Mouse (Mus musculus) CH12.LX (cell line): ENCODE measurements around the gene Jaml. TPM values are rescaled to one million over a fixed set of nuclear protein-coding genes. Genes with fewer than 3 reads are reported as not detected.

Source experiments
- DNase-seq: peaks from one replicate; pipeline ENCODE4 v3.0.0-alpha.2; 2013; ENCODE audit errors: extremely low read depth
- H3K27ac ChIP-seq: 2 replicates; pipeline ENCODE4 v1.5.1; 2012; ENCODE audit warnings: low read depth, mild to moderate bottlenecking, control low read depth, moderate library complexity; ENCODE audit not compliant: insufficient read depth
- H3K27me3 ChIP-seq: replicated peaks from 2 replicates; pipeline ENCODE3; 2012; ENCODE audit warnings: inconsistent platforms
- H3K36me3 ChIP-seq, 2 experiments: replicated peaks in 1 of 2; 2 replicates each; pipeline versions ENCODE3 to v1.6.1; 2012; ENCODE audit warnings: inconsistent platforms in 1 of 2, low read length in 1 of 2, mild to moderate bottlenecking in 1 of 2, mixed read lengths in 1 of 2, moderate library complexity in 1 of 2; ENCODE audit not compliant: control insufficient read depth in 1 of 2, insufficient read depth in 1 of 2
- H3K4me1 ChIP-seq, 2 experiments: 2 replicates each; pipeline ENCODE4 v1.6.1; 2012; ENCODE audit warnings: inconsistent platforms in 1 of 2, moderate library complexity in 1 of 2; ENCODE audit not compliant: insufficient read depth in 2 of 2, control insufficient read depth in 1 of 2
- H3K4me2 ChIP-seq: 2 replicates; pipeline ENCODE4 v1.6.1; 2012; ENCODE audit warnings: low read depth, mild to moderate bottlenecking, control low read depth; ENCODE audit not compliant: poor library complexity, insufficient read depth, severe bottlenecking
- H3K4me3 ChIP-seq, 3 experiments: fragments of 150-350 bp in 1 of 3; sonication (generic) in 1 of 3; replicated peaks in 1 of 3; 2 replicates each; pipeline versions ENCODE3 to v1.5.1; 2011 to 2012; ENCODE audit warnings: low read depth in 2 of 3, low read length in 2 of 3, mild to moderate bottlenecking in 2 of 3, moderate library complexity in 2 of 3, control low read depth in 1 of 3, improper control_type of control experiment in 1 of 3, inconsistent platforms in 1 of 3, mixed read lengths in 1 of 3; ENCODE audit not compliant: poor library complexity in 1 of 3
- H3K79me2 ChIP-seq: replicated peaks from 2 replicates; pipeline ENCODE4 v1.6.1; 2012; ENCODE audit warnings: mild to moderate bottlenecking, moderate library complexity; ENCODE audit not compliant: control insufficient read depth, poor library complexity, insufficient read depth, severe bottlenecking; ENCODE audit errors: extremely low read depth
- H3K9ac ChIP-seq: 2 replicates; pipeline ENCODE4 v1.6.1; 2012; ENCODE audit warnings: low read depth, mild to moderate bottlenecking, control low read depth, moderate library complexity; ENCODE audit not compliant: insufficient read depth
- H3K9me3 ChIP-seq: replicated peaks from 2 replicates; pipeline ENCODE3; 2012; ENCODE audit warnings: low read length, inconsistent platforms, mixed read lengths
- BHLHE40 ChIP-seq: IDR thresholded peaks from 2 replicates; pipeline ENCODE4 v1.6.1; 2011; ENCODE audit warnings: mild to moderate bottlenecking, low read depth, low read length, improper control_type of control experiment
- CHD1 ChIP-seq: IDR thresholded peaks from 2 replicates; pipeline ENCODE4 v1.6.1; 2012; ENCODE audit warnings: low read depth, low read length, improper control_type of control experiment, inconsistent platforms
- CHD2 ChIP-seq: IDR thresholded peaks from 2 replicates; pipeline ENCODE4 v1.6.1; 2011; ENCODE audit warnings: low read length, improper control_type of control experiment
- CTCF ChIP-seq, 2 experiments: IDR thresholded peaks in 1 of 2; conservative IDR thresholded peaks in 1 of 2; 2 replicates each; pipeline ENCODE4 v1.5.1; 2011 to 2012; ENCODE audit warnings: low read depth in 2 of 2, low read length in 2 of 2, improper control_type of control experiment in 1 of 2, inconsistent platforms in 1 of 2, mild to moderate bottlenecking in 1 of 2, moderate library complexity in 1 of 2
- EP300 ChIP-seq: IDR thresholded peaks from 2 replicates; pipeline ENCODE4 v1.6.1; 2011; ENCODE audit warnings: low read length, improper control_type of control experiment
- GABPA ChIP-seq: IDR thresholded peaks from 2 replicates; pipeline ENCODE4 v1.6.1; 2012; ENCODE audit warnings: low read depth, low read length, improper control_type of control experiment, inconsistent platforms; ENCODE audit not compliant: insufficient replicate concordance
- HCFC1 ChIP-seq: IDR thresholded peaks from 2 replicates; pipeline ENCODE4 v1.6.1; 2012; ENCODE audit warnings: low read depth, mild to moderate bottlenecking, inconsistent platforms, low read length, improper control_type of control experiment
- IRF4 ChIP-seq: IDR thresholded peaks from 2 replicates; pipeline ENCODE4 v1.6.1; 2014; ENCODE audit warnings: low read depth, mild to moderate bottlenecking, inconsistent platforms, low read length, improper control_type of control experiment
- JUN ChIP-seq: IDR thresholded peaks from 2 replicates; pipeline ENCODE4 v1.6.1; 2011; ENCODE audit warnings: low read depth, mild to moderate bottlenecking, low read length, improper control_type of control experiment, moderate library complexity; ENCODE audit not compliant: insufficient read depth
- MAFK ChIP-seq: IDR thresholded peaks from 2 replicates; pipeline ENCODE4 v1.6.1; 2011; ENCODE audit warnings: low read length, improper control_type of control experiment; ENCODE audit not compliant: insufficient replicate concordance
- MAX ChIP-seq: IDR thresholded peaks from 2 replicates; pipeline ENCODE4 v1.6.1; 2011; ENCODE audit warnings: low read length, improper control_type of control experiment
- MAZ ChIP-seq: IDR thresholded peaks from 2 replicates; pipeline ENCODE4 v1.6.1; 2012; ENCODE audit warnings: low read depth, mild to moderate bottlenecking, inconsistent platforms, low read length, improper control_type of control experiment, moderate library complexity
- MEF2A ChIP-seq: IDR thresholded peaks from 2 replicates; pipeline ENCODE4 v1.6.1; 2014; ENCODE audit warnings: low read depth, mild to moderate bottlenecking, inconsistent platforms, low read length, improper control_type of control experiment, borderline replicate concordance
- MYC ChIP-seq: IDR thresholded peaks from 2 replicates; pipeline ENCODE4 v1.6.1; 2011; ENCODE audit warnings: low read depth, mild to moderate bottlenecking, improper control_type of control experiment, low read length
- NRF1 ChIP-seq: IDR thresholded peaks from 2 replicates; pipeline ENCODE4 v1.6.1; 2014; ENCODE audit warnings: low read depth, mild to moderate bottlenecking, inconsistent platforms, low read length, improper control_type of control experiment, moderate library complexity
- PAX5 ChIP-seq: IDR thresholded peaks from 2 replicates; pipeline ENCODE4 v1.6.1; 2012; ENCODE audit warnings: low read length, inconsistent platforms, mixed read lengths
- POLR2AphosphoS2 ChIP-seq: IDR thresholded peaks from 2 replicates; pipeline ENCODE4 v1.6.1; 2011; ENCODE audit warnings: low read depth, low read length, improper control_type of control experiment
- RAD21 ChIP-seq: IDR thresholded peaks from 2 replicates; pipeline ENCODE4 v1.6.1; 2011; ENCODE audit warnings: low read depth, mild to moderate bottlenecking, low read length, improper control_type of control experiment, moderate library complexity
- SIN3A ChIP-seq: IDR thresholded peaks from 2 replicates; pipeline ENCODE4 v1.6.1; 2012; ENCODE audit warnings: low read length, improper control_type of control experiment, inconsistent platforms
- TBP ChIP-seq: conservative IDR thresholded peaks from 2 replicates; pipeline ENCODE4 v1.6.1; 2011; ENCODE audit warnings: low read depth, low read length, improper control_type of control experiment
- USF1 ChIP-seq: IDR thresholded peaks from 2 replicates; pipeline ENCODE4 v1.6.1; 2014; ENCODE audit warnings: low read depth, mild to moderate bottlenecking, inconsistent platforms, low read length, improper control_type of control experiment
- USF2 ChIP-seq: conservative IDR thresholded peaks from 2 replicates; pipeline ENCODE4 v1.6.1; 2011; ENCODE audit warnings: low read depth, low read length, improper control_type of control experiment
- ZC3H11A ChIP-seq: IDR thresholded peaks from 2 replicates; pipeline ENCODE4 v1.6.1; 2012; ENCODE audit warnings: low read depth, mild to moderate bottlenecking, inconsistent platforms, low read length, improper control_type of control experiment
- ZKSCAN1 ChIP-seq: IDR thresholded peaks from 2 replicates; pipeline ENCODE4 v1.6.1; 2012; ENCODE audit warnings: low read depth, inconsistent platforms, low read length, improper control_type of control experiment, borderline replicate concordance
- ZMIZ1 ChIP-seq: IDR thresholded peaks from 2 replicates; pipeline ENCODE4 v1.6.1; 2012; ENCODE audit warnings: low read depth, mild to moderate bottlenecking, inconsistent platforms, low read length, improper control_type of control experiment
- ZNF384 ChIP-seq: IDR thresholded peaks from 2 replicates; pipeline ENCODE4 v1.6.1; 2012; ENCODE audit warnings: low read depth, low read length, improper control_type of control experiment, inconsistent platforms
- dilution Hi-C: fragments of 300-500 bp; cut with MboI; formaldehyde crosslinking; loops from 2 replicates; pipeline ENCODE4 v1.14.3; 2020; ENCODE audit warnings: low sequenced_read_pairs; ENCODE audit not compliant: extremely low pct_unique_long_range_greater_than_20kb, extremely low pct_ligation_motif_present
- in situ Hi-C: fragments of 300-500 bp; cut with MboI; formaldehyde crosslinking; loops from 3 replicates; pipeline ENCODE4 v1.14.3; 2019; ENCODE audit warnings: low sequenced_read_pairs, low pct_ligation_motif_present, low pct_unique_long_range_greater_than_20kb, mixed read lengths
- polyA plus RNA-seq: library from polyadenylated mRNA; unstranded; fragments of >175 nt; gene quantifications from 2 replicates; pipeline ENCODE4 v1.2.1, GENCODE M21; 2012; ENCODE audit warnings: low read depth; ENCODE audit not compliant: insufficient read length
- total RNA-seq, 2 experiments: library from RNA; depleted of rRNA; stranded (reverse); fragments of 300-350 nt in 1 of 2; fragments of >200 nt in 1 of 2; gene quantifications; 2 replicates each; pipeline ENCODE4 v1.2.3; 2012 to 2014

The Jaml gene
- total and polyA plus RNA-seq, 3 experiments = 0.51 to 1.1 (median 0.87) TPM

DNA sequence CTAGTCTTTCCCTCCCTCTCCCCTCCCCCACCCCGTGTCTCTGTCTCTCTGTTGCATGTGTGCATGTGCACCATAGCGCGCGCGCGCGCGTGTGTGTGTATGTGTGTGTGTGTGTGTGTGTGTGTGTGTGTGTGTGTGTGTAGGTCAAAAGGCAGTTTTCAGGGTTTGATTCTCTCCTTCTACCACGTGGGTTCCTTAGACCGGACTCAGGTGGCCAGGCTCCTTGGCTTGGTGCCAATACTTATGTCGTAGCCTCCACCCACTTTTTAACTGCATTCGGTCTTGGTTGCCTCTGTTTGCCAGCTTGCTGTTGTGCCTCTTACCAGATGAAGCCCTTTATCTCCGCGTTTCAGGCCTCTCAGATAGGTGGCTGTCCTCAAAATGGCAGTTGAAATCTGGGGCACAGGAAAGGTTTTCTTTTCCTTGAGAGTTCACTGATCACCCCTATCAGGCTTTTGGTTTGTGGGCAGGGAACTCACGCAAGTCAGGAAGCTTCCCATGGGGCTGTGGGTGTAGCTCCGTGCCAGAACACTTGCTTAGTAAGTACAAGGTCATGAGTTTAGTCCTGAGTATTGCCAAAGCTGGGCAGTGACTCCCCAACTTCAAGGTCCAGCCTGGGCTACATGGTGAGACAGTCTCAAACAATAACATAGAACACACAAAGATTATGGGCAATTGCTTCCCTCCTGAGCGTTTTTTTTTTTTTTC, 37.7 kb upstream of the Jaml start (continued):
- TF ChIP-seq PAX5 (no peak), RAD21 (no peak), IRF4 (no peak), ZKSCAN1 (no peak), ZC3H11A (no peak), EP300 (no peak), BHLHE40 (peak; percentile 84), ZNF384 (no peak), JUN (no peak), MAZ (no peak), MAFK (no peak)
- TF ChIP-seq, all 38 proteins: peak for 10

DNA sequence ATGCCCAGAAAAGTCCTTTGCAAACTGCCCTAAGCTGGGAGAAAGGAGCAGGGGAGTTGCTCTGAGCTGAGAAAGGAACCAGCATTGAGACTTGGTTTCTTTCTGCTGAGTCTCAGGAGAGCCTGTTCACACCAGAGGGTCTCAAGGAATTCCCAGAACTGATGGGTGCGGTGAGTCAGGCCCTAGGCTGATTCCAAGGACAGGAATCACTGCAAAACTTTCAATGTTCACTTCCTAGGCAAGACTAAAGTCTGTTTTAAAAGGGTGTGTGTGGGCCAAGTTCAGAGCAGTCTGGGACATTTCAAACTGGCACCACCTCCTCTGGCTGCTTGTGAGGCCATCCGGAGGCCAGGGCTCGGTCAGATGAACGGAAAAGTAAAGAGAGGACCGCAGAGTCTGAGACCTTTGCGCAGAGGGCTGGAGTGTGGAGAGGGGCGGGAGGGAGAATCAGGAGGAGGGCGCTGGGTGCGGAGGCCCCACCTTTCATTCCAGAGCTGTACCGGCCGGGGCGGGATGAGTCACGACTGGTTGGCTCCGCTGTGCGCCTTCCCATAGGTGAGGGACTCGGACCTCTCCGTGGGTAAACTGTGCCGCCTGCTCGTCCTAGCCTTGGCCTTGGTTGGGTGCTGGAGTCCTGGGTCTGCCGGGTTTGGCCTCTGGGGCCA, 36.8 kb upstream of the Jaml start:
- no peak overlapping the region for H3K4me2 ChIP-seq
- no peak for DNase-seq
- TF ChIP-seq USF1 = no peak
- no peaks in the 10 kb centered on the region for H3K79me2 ChIP-seq
- no peak overlapping the region for H3K27ac ChIP-seq
- H3K4me3 ChIP-seq = no peak overlapping the region
- H3K27me3 ChIP-seq = no peaks in the 10 kb centered on the region
- H3K9ac ChIP-seq = no peak overlapping the region
- peaks cover 35 to 62% of the 10 kb centered on the region in 2 experiments for H3K4me1 ChIP-seq
- no peaks in the 10 kb centered on the region for H3K36me3 ChIP-seq
- in situ Hi-C loops (no loop called here), dilution Hi-C loops (no loop called here)
- H3K9me3 ChIP-seq = no peaks in the 10 kb centered on the region

DNA sequence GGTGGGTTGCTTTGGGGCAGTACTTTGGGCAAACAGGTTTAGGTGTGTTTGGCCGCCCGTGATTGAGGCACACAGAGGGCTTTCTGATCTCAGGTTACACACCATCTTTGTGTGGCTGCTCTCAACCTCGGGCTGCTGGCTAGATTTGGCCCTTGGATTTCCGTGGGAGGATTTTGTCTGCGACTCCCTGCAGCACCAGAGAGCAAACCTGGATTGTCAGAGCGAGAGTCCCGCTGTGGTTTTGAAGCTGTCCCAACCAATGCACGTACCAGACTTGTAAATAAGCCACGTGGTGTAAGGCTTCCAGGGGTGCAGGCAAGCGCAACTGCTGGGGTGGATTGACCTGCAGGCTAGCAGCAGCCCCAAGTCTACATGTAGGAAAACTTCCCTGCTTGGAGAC, 36.0 kb upstream of the Jaml start:
- dilution Hi-C loops = no loop called here
- TF ChIP-seq JUN (no peak), BHLHE40 (peak; percentile 43; the same call in 1 of the 2 replicates), CHD2 (no peak), USF2 (peak; percentile 50), MAFK (no peak), EP300 (no peak), ZNF384 (no peak), ZKSCAN1 (no peak), MEF2A (no peak), POLR2AphosphoS2 (no peak), IRF4 (no peak), PAX5 (no peak), HCFC1 (no peak), MAX (peak; percentile 83), CHD1 (no peak), TBP (no peak), ZMIZ1 (no peak), RAD21 (no peak), USF1 (peak; percentile 61), MAZ (no peak), ZC3H11A (no peak), NRF1 (no peak), GABPA (no peak), CTCF (conservative IDR thresholded peaks at IDR 0.05 in 1 of 2, IDR thresholded peaks at IDR 0.05 in 1 of 2; ENCODE audit: low read depth in 2 of 2, low read length in 2 of 2) (no peak), MYC (peak; percentile 69; the same call in 1 of the 2 replicates), SIN3A (no peak)

More for the DNA sequence above, 36.0 kb upstream of the Jaml start:
- Histone ChIP-seq H3K79me2 (no peaks in the 10 kb centered on the region), H3K36me3 (no peaks in the 10 kb centered on the region), H3K4me3 (no peak overlapping the region), H3K9ac (no peak overlapping the region), H3K27me3 (no peaks in the 10 kb centered on the region), H3K4me1 (peaks cover 30 to 55% of the 10 kb centered on the region in 2 experiments), H3K27ac (no peak overlapping the region), H3K4me2 (peak overlapping the region; percentile 17; the same call in 1 of the 2 replicates), H3K9me3 (no peaks in the 10 kb centered on the region)
- in situ Hi-C loops = no loop called here
- no peak for DNase-seq
